Mouse (Mus musculus): Measurements from ENCODE around the gene Il3. TPM values are rescaled to one million over a fixed set of nuclear protein-coding genes. Genes with fewer than 3 reads are reported as not detected.

Il3 gene
- not detected in 2 replicates for polyA plus RNA-seq (2015; fragmentation: Nextera tagmentation; extraction: Ambion mirVana)

GRCm38 (mm10) chr11:54267177-54267576, at the start of gene Il3:
Gene Il3, minus strand, starts transcription at chr11:54267277.

GRCm38 (mm10) chr11:54303728-54304470, 36.8 kb upstream of the Il3 start, which contains the start of gene Acsl6:
Gene Acsl6, plus strand, starts transcription at chr11:54303798.

GRCm38 (mm10) chr11:54248940-54249717, 17.9 kb downstream of the Il3 start, which contains the start of gene Csf2:
Gene Csf2, minus strand, starts transcription at chr11:54249667.

Other genes starting within 250 kb of the Il3 start
- 2.1 and 2.4 TPM in 2 replicates for gene Slc22a4, start 239.2 kb downstream of the Il3 start, polyA plus RNA-seq (2015; fragmentation: Nextera tagmentation; extraction: Ambion mirVana)
- gene Pdlim4, start 198.3 kb downstream of the Il3 start, polyA plus RNA-seq (2015; fragmentation: Nextera tagmentation; extraction: Ambion mirVana) = 52.2 and 56.4 TPM in 2 replicates
- gene P4ha2, start 167.2 kb downstream of the Il3 start, polyA plus RNA-seq (2015; fragmentation: Nextera tagmentation; extraction: Ambion mirVana) = 25.8 and 26.3 TPM in 2 replicates
- gene Csf2, start 17.6 kb downstream of the Il3 start, polyA plus RNA-seq (2015; fragmentation: Nextera tagmentation; extraction: Ambion mirVana) = 0.17 TPM in 1 of 2 replicates, not detected in the other
- 3.5 and 3.6 TPM in 2 replicates for gene Acsl6, start 36.5 kb upstream of the Il3 start, polyA plus RNA-seq (2015; fragmentation: Nextera tagmentation; extraction: Ambion mirVana)
- gene Meikin, start 103.4 kb upstream of the Il3 start, polyA plus RNA-seq (2015; fragmentation: Nextera tagmentation; extraction: Ambion mirVana) = 0.18 TPM in 1 of 2 replicates, not detected in the other
- 7.0 and 8.8 TPM in 2 replicates for gene Fnip1, start 170.9 kb upstream of the Il3 start, polyA plus RNA-seq (2015; fragmentation: Nextera tagmentation; extraction: Ambion mirVana)

Measured in adrenal gland, postnatal 0 days (tissue).